Mouse (Mus musculus) kidney, postnatal 36 days (tissue): ENCODE data around the gene Stambp.
A peak's percentile ranks its signal among the peaks of the same experiment; 100 is the strongest.

ENCODE experiments used
- DNase-seq, 2 experiments: peaks; one replicate each; pipeline ENCODE4 v3.0.0; 2021 to 2022; ENCODE audit warnings: mixed read lengths in 2 of 2

Gene Stambp

DNA sequence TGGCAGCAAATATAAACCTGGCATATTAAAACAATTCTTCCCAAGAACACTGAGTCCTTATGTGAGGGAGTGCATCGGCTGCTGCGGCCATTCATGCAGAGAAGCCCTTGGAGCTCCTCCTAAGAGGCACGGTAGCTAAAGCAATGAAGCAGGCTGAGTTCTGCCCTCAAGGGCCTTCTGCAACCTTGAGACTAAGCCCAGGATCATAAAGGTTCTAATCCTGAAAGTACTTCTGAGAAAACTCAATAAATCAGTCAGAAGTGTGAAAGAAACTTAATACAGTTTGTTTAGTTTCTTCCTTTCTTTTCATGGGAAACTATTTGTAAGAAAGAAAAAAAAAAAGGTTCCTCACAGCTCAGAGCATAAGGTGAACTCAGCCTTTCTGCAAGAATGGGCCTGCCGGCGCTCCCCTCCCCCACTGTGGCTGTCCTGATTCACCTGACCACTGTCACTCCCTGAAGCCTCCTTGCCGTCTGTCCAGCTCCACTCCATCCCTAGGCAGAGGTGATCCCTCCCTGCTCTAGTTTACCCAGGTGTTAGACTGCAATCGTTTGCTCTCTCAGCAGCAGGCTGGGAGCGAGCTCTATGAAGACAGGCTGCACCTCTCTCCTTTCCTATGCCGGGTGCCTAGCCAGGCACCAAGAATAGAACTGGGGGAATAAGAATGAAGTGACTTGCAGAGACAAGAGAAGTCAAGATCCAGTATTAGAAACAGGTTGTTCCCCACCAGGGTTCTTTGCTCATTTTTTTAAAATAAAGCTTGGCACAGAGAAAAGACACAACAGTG lies 70.8 kb downstream of the Stambp start:
- DNase-seq, result peak in 1 of 2 experiments; percentile 46

DNA sequence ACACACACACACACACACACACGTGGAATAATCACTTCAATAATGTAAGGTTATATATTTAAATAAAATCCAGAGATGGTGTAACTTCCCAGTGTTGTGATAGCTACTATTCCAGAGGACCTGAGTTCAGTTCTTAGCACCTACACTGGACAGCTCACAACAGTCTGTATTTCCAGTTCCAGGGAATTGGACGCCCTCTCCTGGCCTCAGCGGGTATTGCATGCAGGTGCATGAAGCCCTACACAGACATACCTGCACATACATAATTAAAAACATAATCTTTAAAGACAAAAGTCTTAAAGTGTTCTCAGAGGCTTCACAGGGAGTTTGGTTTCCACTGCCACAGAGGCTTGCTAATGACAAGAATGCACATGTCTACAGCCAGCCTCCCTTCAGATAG lies 72.1 kb downstream of the Stambp start:
- no peak for DNase-seq

DNA sequence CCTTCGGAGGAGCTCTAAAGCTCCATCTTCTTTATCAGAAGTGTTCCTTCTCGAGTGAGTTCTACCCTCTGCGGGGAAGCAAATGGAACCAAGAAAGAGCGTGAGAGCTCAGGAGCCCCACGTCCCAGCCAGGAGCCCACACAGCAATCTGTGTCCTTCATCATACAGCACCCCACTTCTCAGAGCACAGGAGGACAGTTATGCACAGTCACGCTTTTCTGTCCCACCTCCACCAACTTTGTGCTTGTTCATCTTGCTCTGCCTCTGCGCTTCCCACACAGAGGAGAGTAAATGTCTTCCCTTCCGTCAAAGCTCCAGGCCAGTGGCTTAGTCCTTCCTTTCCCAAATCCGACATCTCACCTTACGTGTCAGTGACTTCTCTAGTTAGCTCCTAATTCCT lies 73.5 kb downstream of the Stambp start:
- DNase-seq, result no peak

DNA sequence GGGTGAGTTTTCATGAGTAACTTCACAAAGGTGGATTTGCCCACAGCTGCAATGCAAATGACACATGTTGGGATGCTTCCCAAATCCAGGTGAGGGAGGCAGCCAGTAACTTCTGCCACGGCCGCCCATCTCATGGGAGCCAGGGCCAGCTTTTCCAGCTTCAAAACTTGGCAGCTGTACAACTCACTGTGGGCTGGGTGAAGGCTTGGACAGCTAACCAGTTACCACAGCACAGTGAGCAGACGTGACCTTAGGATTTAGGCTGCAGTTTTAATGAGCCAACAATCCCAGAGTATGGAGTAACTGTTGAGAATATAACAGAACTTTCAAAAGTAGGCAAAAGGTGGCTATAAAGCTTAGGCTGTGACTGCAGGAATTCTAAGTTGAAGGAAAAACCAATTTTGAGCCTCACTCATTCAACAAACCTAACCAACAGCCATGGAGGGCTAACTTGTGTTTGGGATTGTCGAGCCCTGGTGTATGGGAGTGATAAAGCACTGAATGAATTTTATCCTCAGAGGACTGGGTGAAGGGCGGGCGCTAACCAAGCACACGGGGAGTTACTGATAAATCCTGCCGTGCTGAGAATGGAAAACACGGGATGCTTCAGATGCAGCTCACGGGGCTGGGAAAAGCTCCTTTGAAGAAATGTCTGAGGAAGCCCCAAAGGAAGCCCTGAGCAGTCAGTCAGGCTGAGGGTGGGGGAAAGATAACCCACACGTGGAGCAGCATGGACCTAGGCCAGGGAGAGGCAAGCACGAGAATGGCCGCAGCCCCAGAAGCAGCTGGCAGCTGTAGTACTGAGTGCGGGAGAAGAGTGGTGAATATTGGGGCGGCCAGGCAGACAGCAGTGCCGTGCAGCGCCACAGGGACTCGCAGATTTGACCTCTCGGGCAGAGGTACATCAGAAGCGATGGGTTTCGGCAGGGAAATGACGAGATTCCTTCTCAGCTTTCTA lies 75.5 kb downstream of the Stambp start:
- peak; percentile 65 to 70 for DNase-seq

DNA sequence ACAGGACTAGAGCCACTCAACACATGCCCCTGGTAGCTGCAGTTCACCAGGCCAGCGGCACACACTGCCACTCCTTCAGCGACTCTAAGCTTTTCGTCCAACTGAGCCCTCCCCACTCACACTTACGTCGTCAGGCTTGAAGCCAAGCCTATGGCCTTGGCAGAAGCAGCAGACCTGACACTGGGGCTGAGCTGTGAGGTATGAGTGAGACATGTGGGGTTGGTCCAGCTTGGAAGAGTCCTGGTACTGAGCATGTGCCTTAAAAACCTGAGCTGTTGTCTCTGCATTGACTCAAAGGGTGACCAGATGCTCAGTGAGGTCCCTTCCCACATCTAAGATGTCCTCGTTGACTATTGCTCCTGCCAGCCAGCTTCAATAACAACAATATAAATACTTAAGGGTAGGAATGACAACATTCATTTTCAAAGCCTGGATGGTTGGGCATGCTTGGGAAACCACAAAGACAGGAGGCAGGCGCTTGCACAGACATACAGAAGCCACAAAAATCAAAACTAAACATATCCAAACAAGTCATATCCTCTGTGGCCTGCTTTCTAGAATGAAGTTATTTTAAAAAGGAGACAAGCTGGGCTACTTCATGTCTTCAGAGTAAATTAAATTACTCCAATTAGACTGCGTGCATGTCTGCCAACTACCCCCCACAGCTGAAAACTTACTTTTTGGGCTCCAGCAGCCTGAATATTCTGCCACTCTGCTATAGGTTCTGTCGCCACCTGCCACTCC lies 76.3 kb downstream of the Stambp start:
- no peak for DNase-seq
